Comparison of ENCODE assay signal across 25 mouse cellular contexts in genomic region chr5:41807383-41807782, GRCm38 (mm10). TPM values are rescaled to one million over a fixed set of nuclear protein-coding genes. Genes with fewer than 3 reads are reported as not detected.
DNase-seq lines count a peak whose midpoint lies in the region; ATAC-seq and TF ChIP-seq lines count a peak whose summit lies in the region.
"Had no signal": no experiment of that assay in that cellular context is flagged by ENCODE, and none has a peak within 500 bp of the region (broad histone marks: within the 10 kb centered on the region; RNA-seq: fewer than 3 reads in every experiment).

No protein-coding gene starts in this region.

- TF ChIP-seq CTCF in heart, adult 2 months (IDR thresholded peaks at IDR 0.05) = no peak

- no peak overlapping the region for H3K4me2 ChIP-seq in heart, embryonic 11.5 days
- H3K4me2 ChIP-seq: embryonic facial prominence, embryonic 13.5 days; embryonic facial prominence, embryonic 15.5 days; forebrain, embryonic 12.5 days had no signal

- no peaks in the 10 kb centered on the region for H3K27me3 ChIP-seq in heart, embryonic 11.5 days (ENCODE audit: control insufficient read depth, insufficient read depth, low read length)
- H3K27me3 ChIP-seq in heart, adult 2 months (ENCODE audit: control insufficient read depth, insufficient read depth, low read length) = no peaks in the 10 kb centered on the region
- H3K27me3 ChIP-seq: embryonic facial prominence, embryonic 13.5 days; embryonic facial prominence, embryonic 15.5 days; forebrain, embryonic 12.5 days had no signal

- no peak for TF ChIP-seq EP300 in heart, adult 2 months (IDR thresholded peaks at IDR 0.05; ENCODE audit: insufficient read depth, low read depth, low read length)

- DNase-seq in heart, adult 8-10 months (ENCODE audit: low spot score) = peak; percentile 1
- DNase-seq in heart, postnatal 10 days = peak; percentile 2 to 11
- no peak for DNase-seq in heart, adult 2 months
- DNase-seq: adrenal gland, adult 2 months; adrenal gland, postnatal 10 days; adrenal gland, postnatal 25 days; cerebellum, adult 11 months; cerebellum, adult 18-20 months; cerebellum, adult 8-10 months; cerebellum, adult 9-11 months; cerebellum, postnatal 14 days; cerebellum, postnatal 36 days; embryo, embryonic 11 days had no signal

- TF ChIP-seq POLR2A in heart, adult 2 months (IDR thresholded peaks at IDR 0.05; ENCODE audit: insufficient read depth, low read depth, low read length) = no peak

- 45% methylated on average over 2 of the region's 2 CpGs for WGBS in heart, embryonic 11.5 days (ENCODE audit: insufficient replicate concordance)
- 50% methylated on average over 2 of the region's 2 CpGs for WGBS in heart, adult 2 months

- no peaks in the 10 kb centered on the region for H3K9me3 ChIP-seq in heart, embryonic 11.5 days (replicated peaks; ENCODE audit: control insufficient read depth, low read length)
- H3K9me3 ChIP-seq: embryonic facial prominence, embryonic 13.5 days; embryonic facial prominence, embryonic 15.5 days; forebrain, embryonic 10.5 days; forebrain, embryonic 12.5 days had no signal

- H3K36me3 ChIP-seq in heart, embryonic 11.5 days (ENCODE audit: control insufficient read depth, insufficient read depth, low read length) = peaks cover 7% of the 10 kb centered on the region
- peaks cover 9% of the 10 kb centered on the region for H3K36me3 ChIP-seq in heart, adult 2 months (ENCODE audit: control insufficient read depth, insufficient read depth, low read length)

- no peak overlapping the region for H3K9ac ChIP-seq in heart, embryonic 11.5 days (ENCODE audit: low read depth, low read length)
- no peak overlapping the region for H3K9ac ChIP-seq in heart, adult 2 months (ENCODE audit: low read depth, low read length)
- H3K9ac ChIP-seq: embryonic facial prominence, embryonic 13.5 days; embryonic facial prominence, embryonic 15.5 days; forebrain, embryonic 12.5 days had no signal

- intact Hi-C loops in heart, postnatal 10 days (cut with DNase I) = no loop called here
- intact Hi-C loops in heart, adult 2 months (cut with DNase I) = no loop called here

- no peak for ATAC-seq in heart, embryonic 11.5 days (replicated peaks; ENCODE audit: insufficient number of reproducible peaks, low FRiP score, low TSS enrichment)
- ATAC-seq: forebrain, embryonic 14.5 days; forebrain, embryonic 16.5 days had no signal

- H3K4me1 ChIP-seq in heart, embryonic 11.5 days (ENCODE audit: control insufficient read depth, insufficient read depth, low read length) = no peaks in the 10 kb centered on the region
- no peaks in the 10 kb centered on the region; the same call in 1 of the 2 replicates for H3K4me1 ChIP-seq in heart, adult 2 months (ENCODE audit: control insufficient read depth, insufficient read depth, low read length)
- H3K4me1 ChIP-seq: embryonic facial prominence, embryonic 13.5 days; embryonic facial prominence, embryonic 15.5 days; forebrain, embryonic 10.5 days; forebrain, embryonic 12.5 days had no signal

- H3K27ac ChIP-seq in heart, embryonic 11.5 days (ENCODE audit: low read depth, low read length) = no peak overlapping the region
- no peak overlapping the region for H3K27ac ChIP-seq in heart, adult 2 months
- H3K27ac ChIP-seq: embryonic facial prominence, embryonic 13.5 days; embryonic facial prominence, embryonic 15.5 days; forebrain, embryonic 10.5 days; forebrain, embryonic 12.5 days had no signal

- no peak overlapping the region for H3K4me3 ChIP-seq in heart, embryonic 11.5 days (ENCODE audit: low read depth, low read length)
- no peak overlapping the region for H3K4me3 ChIP-seq in heart, adult 2 months
- H3K4me3 ChIP-seq: embryonic facial prominence, embryonic 13.5 days; embryonic facial prominence, embryonic 15.5 days; erythroblast, embryonic 14.5 days; forebrain, embryonic 10.5 days; forebrain, embryonic 12.5 days had no signal

- no peaks in the 10 kb centered on the region for H3K79me2 ChIP-seq in heart, adult 2 months (replicated peaks; ENCODE audit: control insufficient read depth, insufficient read depth, low read length)

RNA-seq across cellular contexts. Expression of gene Bod1l, which starts 36.7 kb away (rescaled TPM):
- 10 to 100 TPM; 18.0 to 18.6 (median 18.4) TPM for total RNA-seq in heart, adult 8-10 months (2022)
- 14.3 and 17.3 TPM in 2 replicates for polyA plus RNA-seq in heart, embryonic 11.5 days (2014; fragmentation: Nextera tagmentation; extraction: Ambion mirVana)
- total RNA-seq in heart, postnatal 10 days (2021) = 10 to 100 TPM; 16.7 to 19.6 TPM
- total RNA-seq in heart, adult 2 months (2021) = 10 to 100 TPM; 17.8 to 18.8 TPM
- 2.8 and 4.9 TPM in 2 replicates for polyA plus RNA-seq in heart, adult 2 months (2012; rRNA removed)

RNA-seq across cellular contexts. Expression of gene Nkx3-2, which starts 43.1 kb away (rescaled TPM):
- not detected for total RNA-seq in heart, adult 8-10 months (2022)
- 0.13 TPM in 1 of 2 replicates, not detected in the other for polyA plus RNA-seq in heart, embryonic 11.5 days (2014; fragmentation: Nextera tagmentation; extraction: Ambion mirVana)
- total RNA-seq in heart, postnatal 10 days (2021) = not detected
- total RNA-seq in heart, adult 2 months (2021) = not detected
- 0.06 TPM in 1 of 2 replicates, not detected in the other for polyA plus RNA-seq in heart, adult 2 months (2012; rRNA removed)
- total RNA-seq: adrenal gland, adult 2 months; adrenal gland, postnatal 25 days; adrenal gland, postnatal 4 days; common myeloid progenitor, adult 5-6 weeks; MEL had no signal
- polyA plus RNA-seq: adrenal gland, adult 2 months; brain, embryonic 14.5 days; erythroblast, embryonic 14.5 days; forebrain, embryonic 10.5 days; forebrain, embryonic 12.5 days; forebrain, embryonic 14.5 days; forebrain, embryonic 16.5 days had no signal

Comparison
In these comparisons a context has a peak if more than half of its experiments do, and no peak if none do; other contexts are left out.
1. DNase-seq: peak in heart, adult 8-10 months (single experiment) and heart, postnatal 10 days (2 of 2); none in heart, adult 2 months (0 of 2).